Mouse (Mus musculus): Measurements from ENCODE around the gene 4931422A03Rik.

DNA sequence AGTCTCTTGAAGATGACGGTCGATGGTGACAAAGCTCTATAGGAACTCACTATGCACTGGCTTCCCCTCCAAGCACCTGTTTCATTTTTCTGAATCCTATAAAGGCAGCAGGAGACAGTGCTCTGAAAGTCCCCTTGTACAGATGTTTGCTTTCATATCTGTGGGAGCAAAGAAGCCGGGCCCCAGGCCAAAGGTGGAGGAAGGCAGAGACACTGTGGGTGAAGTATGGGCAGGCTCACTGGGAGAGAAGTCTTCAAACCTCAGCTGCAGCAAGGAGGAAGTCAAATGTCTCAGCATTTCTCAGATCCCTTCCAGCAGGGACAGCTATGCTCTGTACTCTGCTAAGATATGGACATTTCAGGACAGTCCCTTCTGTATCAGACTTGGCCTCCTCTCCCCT lies 62.8 kb downstream of the 4931422A03Rik start:
- TF ChIP-seq CTCF (IDR thresholded peaks at IDR 0.05; ENCODE audit: extremely low read depth, insufficient read length, insufficient replicate concordance, low read depth, low read length): no peak
- TF ChIP-seq POLR2A (IDR thresholded peaks at IDR 0.05; ENCODE audit: low read depth, low read length): no peak
